Mouse (Mus musculus): Measurements from ENCODE around the gene Map4k3. TPM values are rescaled to one million over a fixed set of nuclear protein-coding genes. Genes with fewer than 3 reads are reported as not detected.
"Not testable (repeated sequence)": the region's sequence is repeated elsewhere in the genome, so short reads cannot be mapped to it uniquely, and the experiment has no call there.

Gene Map4k3
- polyA plus RNA-seq, 1 experiment from 2014 or later = 25.4 TPM

DNA sequence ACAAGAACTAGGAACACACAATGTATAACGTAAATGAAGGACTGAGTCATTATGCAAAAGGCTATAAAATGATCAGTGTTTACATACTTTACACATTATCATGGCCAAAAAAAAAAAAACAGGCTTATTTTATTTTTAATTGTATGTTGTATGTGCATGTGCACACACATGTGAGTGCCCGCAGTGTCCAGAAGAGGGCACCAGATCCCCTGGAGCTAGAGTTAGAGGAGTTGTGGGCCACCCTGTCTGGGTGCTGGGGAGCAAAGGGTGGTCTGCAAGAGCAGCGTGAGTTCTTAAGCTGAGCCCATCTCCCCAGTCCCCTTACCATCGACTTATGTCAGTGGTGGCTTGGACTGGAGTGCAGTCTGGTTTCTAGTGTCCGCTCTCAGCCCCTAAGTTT, 170.8 kb downstream of the Map4k3 start:
- ATAC-seq (ENCODE audit: low FRiP score, low read depth) = no peak
- no peak overlapping the region for H3K27ac ChIP-seq (replicated peaks)
- H3K4me1 ChIP-seq (replicated peaks) = peaks cover 12% of the 10 kb centered on the region
- WGBS = 95% methylated on average over 5 of the region's 5 CpGs
- no peak overlapping the region for H3K4me3 ChIP-seq
- no peaks in the 10 kb centered on the region for H3K9me3 ChIP-seq
- no peaks in the 10 kb centered on the region for H3K27me3 ChIP-seq
- no peak overlapping the region for H3K4me2 ChIP-seq
- H3K9ac ChIP-seq = no peak overlapping the region
- H3K36me3 ChIP-seq = 0 out of 2 replicates have a peak, but pooled peaks cover 5% of the 10 kb centered on the region

DNA sequence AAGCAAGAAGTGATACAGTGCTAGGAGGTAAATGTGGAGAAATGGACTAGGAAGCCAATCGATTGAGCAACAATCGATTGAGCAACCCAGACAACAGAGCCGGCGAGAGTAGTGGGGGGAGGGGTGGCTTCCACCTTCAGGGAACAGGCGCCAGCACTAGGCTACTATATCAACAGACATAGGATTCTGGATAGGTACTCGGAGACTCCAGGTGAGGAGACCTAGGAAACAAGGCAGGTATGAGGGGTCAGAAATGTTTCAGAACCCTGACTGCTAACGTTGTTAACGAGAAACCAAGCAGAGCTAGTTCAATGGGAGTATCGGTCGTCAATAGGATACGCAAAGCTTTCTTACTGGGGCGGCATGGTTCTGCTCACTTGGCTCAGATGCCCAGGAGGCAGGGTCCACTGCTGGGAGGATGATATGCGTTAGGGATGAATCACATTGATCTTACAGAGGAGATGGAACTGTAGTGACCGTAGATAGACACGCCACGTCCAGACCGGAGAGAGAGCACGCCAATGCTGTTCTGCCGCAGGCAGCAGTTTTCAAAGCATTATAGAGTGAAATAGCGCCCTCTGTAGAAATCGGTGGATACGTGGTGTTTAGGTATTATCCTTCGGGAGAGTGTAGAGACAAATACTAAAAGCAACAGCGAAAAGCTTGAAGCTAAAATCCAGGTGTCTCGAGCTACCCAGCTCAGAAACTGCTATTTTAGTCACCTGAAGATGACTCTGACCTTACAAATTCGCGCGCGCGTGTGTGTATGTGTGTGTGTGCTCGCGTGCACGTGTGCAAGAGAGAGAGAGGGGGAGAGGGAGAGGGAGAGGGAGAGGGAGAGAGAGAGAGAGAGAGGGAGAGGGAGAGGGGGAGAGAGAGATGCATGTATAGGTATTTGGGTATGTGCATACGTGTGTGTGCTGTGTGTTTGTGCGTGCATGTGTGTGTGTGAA, 174.7 kb downstream of the Map4k3 start:
- 4% methylated on average over 35 of the region's 35 CpGs for WGBS
- H3K4me3 ChIP-seq = peak overlapping the region; percentile 62
- H3K9me3 ChIP-seq = no peaks in the 10 kb centered on the region
- H3K4me1 ChIP-seq (replicated peaks) = peaks cover 12% of the 10 kb centered on the region
- 0 out of 2 replicates have a peak, but pooled peaks cover 5% of the 10 kb centered on the region for H3K36me3 ChIP-seq
- ATAC-seq (ENCODE audit: low FRiP score, low read depth) = peak; percentile 90
- peak overlapping the region; percentile 82 for H3K27ac ChIP-seq (replicated peaks)
- H3K27me3 ChIP-seq = no peaks in the 10 kb centered on the region
- H3K9ac ChIP-seq = peak overlapping the region; percentile 60
- peak overlapping the region; percentile 69 for H3K4me2 ChIP-seq

DNA sequence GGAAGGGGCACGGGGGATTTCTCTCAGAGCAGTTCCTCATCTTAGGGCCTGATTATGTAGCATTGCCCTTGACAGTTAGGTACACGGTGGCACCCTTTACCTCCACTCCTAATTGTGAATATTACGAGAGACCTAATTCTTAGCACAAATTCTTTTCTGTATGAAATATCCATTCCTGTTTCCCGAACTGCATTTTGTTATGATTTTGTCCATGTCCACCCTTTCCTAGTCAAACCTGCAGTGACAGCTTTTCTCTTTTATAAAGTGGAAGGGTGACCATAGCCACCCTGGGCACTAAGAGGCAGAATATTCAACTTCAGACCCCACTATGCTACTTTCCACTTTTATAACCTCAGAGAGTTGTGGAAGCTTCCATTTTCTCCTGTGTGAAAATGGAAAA, 175.6 kb downstream of the Map4k3 start:
- peak overlapping the region; percentile 82 for H3K27ac ChIP-seq (replicated peaks)
- WGBS = 79% methylated on average over 4 of the region's 4 CpGs

DNA sequence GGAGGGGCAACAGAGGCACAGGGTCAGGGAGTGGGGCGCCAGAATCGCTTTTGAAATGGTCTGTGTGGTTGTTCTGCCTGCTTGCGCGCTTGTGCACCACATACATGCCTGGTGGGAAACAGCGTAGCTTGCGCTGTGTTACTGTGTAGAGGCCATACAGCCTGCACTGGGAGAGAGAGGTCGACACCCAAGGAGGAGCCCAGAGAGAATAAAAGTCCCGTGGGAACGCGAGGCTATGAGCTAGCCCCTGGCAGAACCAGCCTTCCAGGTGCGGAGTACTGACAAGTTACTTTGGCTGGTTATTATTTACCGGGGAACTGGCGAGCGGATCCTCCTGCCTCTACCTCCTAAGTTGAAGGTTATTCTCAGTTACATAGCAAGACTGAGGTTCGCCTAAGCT, 177.3 kb downstream of the Map4k3 start:
- H3K4me1 ChIP-seq (replicated peaks) = peaks cover 12% of the 10 kb centered on the region
- ATAC-seq (ENCODE audit: low FRiP score, low read depth) = no peak
- no peak overlapping the region for H3K4me2 ChIP-seq
- no peaks in the 10 kb centered on the region for H3K9me3 ChIP-seq
- H3K4me3 ChIP-seq = no peak overlapping the region
- H3K27ac ChIP-seq (replicated peaks) = no peak overlapping the region
- WGBS = 87% methylated on average over 15 of the region's 15 CpGs
- no peak overlapping the region for H3K9ac ChIP-seq
- H3K27me3 ChIP-seq = no peaks in the 10 kb centered on the region
- H3K36me3 ChIP-seq = no peaks in the 10 kb centered on the region

More for the DNA sequence above, 175.6 kb downstream of the Map4k3 start:
- Histone ChIP-seq H3K36me3 (0 out of 2 replicates have a peak, but pooled peaks cover 4% of the 10 kb centered on the region), H3K27me3 (no peaks in the 10 kb centered on the region), H3K4me3 (peak overlapping the region; percentile 62; the same call in 1 of the 2 replicates), H3K9ac (no peak overlapping the region), H3K4me2 (peak overlapping the region; percentile 69), H3K9me3 (no peaks in the 10 kb centered on the region), H3K4me1 (replicated peaks) (peaks cover 12% of the 10 kb centered on the region)
- ATAC-seq (ENCODE audit: low FRiP score, low read depth) = no peak

DNA sequence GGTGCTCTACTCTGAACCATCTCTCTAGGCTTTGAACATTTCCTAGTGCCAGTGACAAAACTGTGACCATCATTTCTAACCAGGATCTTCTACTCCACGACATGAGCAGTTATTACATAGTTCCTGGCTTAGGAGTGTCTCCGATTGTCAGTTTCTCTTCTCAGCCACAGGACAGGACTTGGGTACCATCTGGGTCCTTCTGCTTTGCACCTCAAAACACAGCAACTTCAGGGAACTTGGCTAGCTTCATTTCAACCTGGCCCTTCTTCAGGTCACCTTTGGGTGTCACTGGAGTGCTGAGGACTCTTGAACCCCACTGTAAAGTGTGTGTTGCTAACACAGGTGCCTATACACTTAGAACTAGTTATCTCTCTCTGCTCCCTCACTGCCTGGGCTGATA, 181.4 kb downstream of the Map4k3 start:
- Histone ChIP-seq H3K4me1 (replicated peaks) (no peaks in the 10 kb centered on the region), H3K4me2 (no peak overlapping the region), H3K4me3 (no peak overlapping the region), H3K9ac (no peak overlapping the region), H3K36me3 (no peaks in the 10 kb centered on the region), H3K27me3 (no peaks in the 10 kb centered on the region), H3K9me3 (no peaks in the 10 kb centered on the region), H3K27ac (replicated peaks) (no peak overlapping the region)
- ATAC-seq (ENCODE audit: low FRiP score, low read depth) = no peak
- 91% methylated on average over 2 of the region's 2 CpGs for WGBS

DNA sequence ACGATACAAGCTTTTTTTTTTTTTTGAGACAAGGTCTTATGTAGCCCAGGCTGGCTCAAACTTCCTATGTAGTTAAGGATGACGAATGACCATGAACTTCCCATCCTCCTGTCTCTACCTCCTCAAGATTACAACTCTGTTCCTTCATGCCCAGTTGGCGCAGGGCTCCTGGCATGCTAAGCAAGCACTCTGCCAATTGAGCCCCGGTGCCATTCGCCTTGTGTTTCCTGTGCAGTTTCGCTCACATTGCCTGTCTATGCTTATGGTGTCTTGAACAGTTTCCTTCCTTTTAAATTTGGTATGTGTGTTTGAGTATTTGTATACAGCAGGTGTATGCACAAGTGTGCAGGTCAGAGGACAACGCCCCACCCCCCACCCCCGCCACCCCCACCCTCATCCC, 182.1 kb downstream of the Map4k3 start:
- ATAC-seq (ENCODE audit: low FRiP score, low read depth) = no peak
- Histone ChIP-seq H3K9me3 (no peaks in the 10 kb centered on the region), H3K36me3 (no peaks in the 10 kb centered on the region), H3K27me3 (no peaks in the 10 kb centered on the region), H3K4me2 (no peak overlapping the region), H3K4me3 (no peak overlapping the region), H3K4me1 (replicated peaks) (no peaks in the 10 kb centered on the region), H3K9ac (no peak overlapping the region), H3K27ac (replicated peaks) (no peak overlapping the region)
- WGBS = 93% methylated on average over 8 of the region's 8 CpGs

DNA sequence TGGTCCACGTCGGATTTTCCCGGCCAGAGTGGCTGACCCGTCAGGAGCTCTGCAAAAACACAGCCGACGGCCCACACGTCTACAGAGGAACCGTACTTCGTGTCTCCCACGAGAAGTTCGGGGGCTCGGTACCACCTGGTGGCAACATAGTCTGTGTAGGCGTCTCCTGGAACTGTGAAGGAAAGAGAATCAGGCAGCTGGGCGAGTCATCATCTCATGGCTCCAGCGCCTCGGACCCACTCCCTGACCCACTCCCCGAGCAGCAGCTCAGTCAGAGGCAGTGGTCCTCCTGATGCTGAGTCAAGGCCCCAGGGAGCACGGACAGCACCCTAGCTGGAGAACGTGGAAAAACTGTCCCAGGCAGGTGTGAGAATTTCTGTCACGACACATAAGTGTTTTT, 184.6 kb downstream of the Map4k3 start:
- 93% methylated on average over 20 of the region's 20 CpGs for whole genome bisulfite sequencing
- no peak for ATAC-seq (ENCODE audit: low FRiP score, low read depth)
- H3K36me3 ChIP-seq = no peaks in the 10 kb centered on the region
- H3K9ac ChIP-seq = no peak overlapping the region
- H3K9me3 ChIP-seq = no peaks in the 10 kb centered on the region
- no peak overlapping the region for H3K4me2 ChIP-seq
- no peaks in the 10 kb centered on the region for H3K4me1 ChIP-seq (replicated peaks)
- H3K27ac ChIP-seq (replicated peaks) = no peak overlapping the region
- H3K27me3 ChIP-seq = no peaks in the 10 kb centered on the region
- no peak overlapping the region for H3K4me3 ChIP-seq

DNA sequence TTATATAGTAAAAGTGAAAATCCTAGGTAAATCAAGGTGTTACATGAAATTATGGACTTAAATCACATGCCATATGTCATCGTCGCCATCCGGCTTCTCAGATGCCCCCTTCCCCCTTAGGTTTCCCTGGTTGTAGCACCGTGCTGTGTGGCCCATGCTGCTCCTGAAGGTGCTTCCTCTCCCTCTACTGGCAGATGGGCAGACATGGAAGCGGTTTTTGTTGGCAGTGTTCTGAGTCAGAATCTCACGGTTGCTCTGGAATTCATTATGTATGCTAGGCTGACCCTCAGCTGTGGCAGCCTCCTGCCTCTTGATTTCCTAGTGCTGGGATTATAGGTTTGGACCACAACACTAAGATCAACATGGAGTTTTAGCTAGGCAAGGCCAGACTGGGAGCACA, 191.1 kb downstream of the Map4k3 start:
- H3K27ac ChIP-seq (replicated peaks) = no peak overlapping the region
- WGBS = 54% methylated on average over 6 of the region's 6 CpGs
- no peaks in the 10 kb centered on the region for H3K27me3 ChIP-seq
- no peaks in the 10 kb centered on the region for H3K4me1 ChIP-seq (replicated peaks)
- no peaks in the 10 kb centered on the region for H3K36me3 ChIP-seq
- H3K9me3 ChIP-seq = no peaks in the 10 kb centered on the region
- no peak for ATAC-seq (ENCODE audit: low FRiP score, low read depth)
- H3K9ac ChIP-seq = no peak overlapping the region
- H3K4me3 ChIP-seq = no peak overlapping the region
- no peak overlapping the region for H3K4me2 ChIP-seq

DNA sequence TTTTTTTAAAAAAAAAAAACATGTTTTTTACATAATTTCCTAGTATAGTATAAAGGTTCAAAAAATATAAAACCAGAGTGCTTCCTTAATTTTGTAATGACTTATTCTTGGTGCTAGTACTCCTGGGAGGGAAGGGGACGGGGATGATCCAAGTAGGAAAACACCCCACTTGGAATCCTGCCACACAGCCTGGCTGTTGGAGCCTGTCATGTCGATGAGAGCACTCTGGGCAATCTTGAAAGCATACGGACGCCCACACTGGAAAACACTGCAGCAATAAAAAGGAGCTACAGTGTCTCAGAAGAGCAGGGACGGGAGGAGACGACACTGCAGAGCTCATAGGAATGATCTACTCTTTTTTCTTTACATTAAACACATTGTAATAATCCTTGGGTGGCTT, 192.7 kb downstream of the Map4k3 start:
- Histone ChIP-seq H3K27ac (replicated peaks) (no peak overlapping the region), H3K9ac (no peak overlapping the region), H3K4me1 (replicated peaks) (no peaks in the 10 kb centered on the region), H3K36me3 (no peaks in the 10 kb centered on the region), H3K27me3 (no peaks in the 10 kb centered on the region), H3K9me3 (no peaks in the 10 kb centered on the region), H3K4me3 (no peak overlapping the region), H3K4me2 (no peak overlapping the region)
- ATAC-seq (ENCODE audit: low FRiP score, low read depth) = no peak
- 67% methylated on average over 6 of the region's 6 CpGs for WGBS

DNA sequence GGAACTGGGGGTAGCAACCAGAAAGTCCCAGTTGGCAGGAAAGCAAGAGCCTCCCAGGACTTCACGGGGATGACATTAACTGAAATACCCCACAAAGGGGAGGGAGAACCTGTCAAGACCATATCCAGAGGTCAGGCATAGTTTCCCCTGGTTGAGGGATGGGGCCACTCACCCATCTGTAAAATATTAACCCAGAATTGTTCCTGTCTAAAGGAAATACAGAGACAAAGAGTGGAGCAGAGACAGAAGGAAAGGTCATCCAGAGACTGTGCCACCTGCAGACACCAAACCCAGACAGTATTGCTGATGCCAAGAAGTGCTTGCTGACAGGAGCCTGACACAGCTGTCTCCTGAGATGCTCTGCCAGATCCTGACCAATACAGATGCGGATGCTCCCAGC, 196.9 kb downstream of the Map4k3 start:
- not testable (repeated sequence) for H3K27ac ChIP-seq (replicated peaks); H3K9ac ChIP-seq; ATAC-seq (ENCODE audit: low FRiP score, low read depth); H3K4me2 ChIP-seq; H3K36me3 ChIP-seq; H3K4me1 ChIP-seq (replicated peaks); H3K27me3 ChIP-seq; H3K4me3 ChIP-seq; H3K9me3 ChIP-seq
- WGBS = 57% methylated on average over 2 of the region's 2 CpGs
